Mouse (Mus musculus) embryonic facial prominence, embryonic 12.5 days (tissue): ENCODE measurements around the gene Dock2. TPM values are rescaled to one million over a fixed set of nuclear protein-coding genes. Genes with fewer than 3 reads are reported as not detected.

Experiments used
- ATAC-seq: fragments of 200-750 bp; cut with Nextera tagmentation; 2 replicates; pipeline ENCODE4 v1.8.0; 2017; ENCODE audit not compliant: insufficient number of reproducible peaks, insufficient read depth, low FRiP score, low TSS enrichment
- H3K27ac ChIP-seq: fragments of 300-500 bp; sonication (generic); 2 replicates; pipeline ENCODE4 v1.5.1; 2016; ENCODE audit warnings: mild to moderate bottlenecking
- H3K27me3 ChIP-seq: fragments of 300-500 bp; sonication (generic); 2 replicates; pipeline ENCODE4 v1.6.1; 2016; ENCODE audit warnings: mild to moderate bottlenecking, moderate library complexity
- H3K36me3 ChIP-seq: fragments of 300-500 bp; sonication (generic); 2 replicates; pipeline ENCODE4 v1.6.1; 2016; ENCODE audit warnings: mild to moderate bottlenecking
- H3K4me1 ChIP-seq: fragments of 300-500 bp; sonication (generic); 2 replicates; pipeline ENCODE4 v1.6.1; 2016
- H3K4me2 ChIP-seq: fragments of 300-500 bp; sonication (generic); replicated peaks from 2 replicates; pipeline ENCODE4 v1.6.1; 2016; ENCODE audit warnings: mild to moderate bottlenecking, moderate library complexity
- H3K4me3 ChIP-seq: fragments of 300-500 bp; sonication (generic); 2 replicates; pipeline ENCODE4 v1.5.1; 2016; ENCODE audit warnings: mild to moderate bottlenecking
- H3K9ac ChIP-seq: fragments of 300-500 bp; sonication (generic); 2 replicates; pipeline ENCODE4 v1.6.1; 2016; ENCODE audit warnings: mild to moderate bottlenecking, moderate library complexity
- H3K9me3 ChIP-seq: fragments of 300-500 bp; sonication (generic); 2 replicates; pipeline ENCODE4 v1.6.1; 2016; ENCODE audit warnings: mild to moderate bottlenecking, moderate library complexity
- WGBS: fragments of 180-500 bp; shearing (Covaris S2); methylation state at CpG from one replicate; pipeline ENCODE4 v1.1.7; 2016; 5-methylcytosine and 5-hydroxymethylcytosine counted together
- polyA plus RNA-seq: library from polyadenylated mRNA; unstranded; fragments of >200 nt; fragmentation: Nextera tagmentation; extraction: Ambion mirVana; gene quantifications from 2 replicates; pipeline ENCODE4 v1.2.1, GENCODE M21; 2016

Dock2 gene
- polyA plus RNA-seq, 1 experiment from 2014 or later = 0.91 TPM

- H3K9me3 ChIP-seq = no peaks in the 10 kb centered on the region
- H3K4me2 ChIP-seq = no peak overlapping the region
- H3K4me1 ChIP-seq = no peaks in the 10 kb centered on the region
- H3K27me3 ChIP-seq = no peaks in the 10 kb centered on the region
- H3K9ac ChIP-seq = no peak overlapping the region
- H3K36me3 ChIP-seq = no peaks in the 10 kb centered on the region
- 51% methylated on average over 1 of the region's 1 CpGs for WGBS
- no peak overlapping the region for H3K27ac ChIP-seq
- no peak for ATAC-seq
- no peak overlapping the region for H3K4me3 ChIP-seq
These were observed 398.5 kb downstream of the Dock2 start for GRCm38 (mm10) chr11:34385001-34385688.

- Histone ChIP-seq H3K9ac (no peak overlapping the region), H3K27ac (no peak overlapping the region), H3K4me1 (no peaks in the 10 kb centered on the region), H3K4me2 (no peak overlapping the region), H3K36me3 (no peaks in the 10 kb centered on the region), H3K27me3 (no peaks in the 10 kb centered on the region), H3K4me3 (no peak overlapping the region), H3K9me3 (no peaks in the 10 kb centered on the region)
- no peak for ATAC-seq
- 71% methylated on average over 4 of the region's 4 CpGs for WGBS
These were observed 399.5 kb downstream of the Dock2 start for GRCm38 (mm10) chr11:34384178-34384577.

GRCm38 (mm10) chr11:34383501-34383900, 400.2 kb downstream of the Dock2 start:
- H3K27ac ChIP-seq = no peak overlapping the region
- H3K4me2 ChIP-seq = no peak overlapping the region
- ATAC-seq = no peak
- no peaks in the 10 kb centered on the region for H3K4me1 ChIP-seq
- 88% methylated on average over 3 of the region's 3 CpGs for WGBS
- no peaks in the 10 kb centered on the region for H3K9me3 ChIP-seq
- H3K27me3 ChIP-seq = no peaks in the 10 kb centered on the region
- H3K36me3 ChIP-seq = no peaks in the 10 kb centered on the region
- no peak overlapping the region for H3K9ac ChIP-seq
- H3K4me3 ChIP-seq = no peak overlapping the region

- H3K27me3 ChIP-seq = no peaks in the 10 kb centered on the region
- ATAC-seq = no peak
- 83% methylated on average over 6 of the region's 6 CpGs for WGBS
- no peak overlapping the region for H3K4me3 ChIP-seq
- no peak overlapping the region for H3K27ac ChIP-seq
- H3K9ac ChIP-seq = no peak overlapping the region
- H3K9me3 ChIP-seq = no peaks in the 10 kb centered on the region
- H3K36me3 ChIP-seq = no peaks in the 10 kb centered on the region
- no peaks in the 10 kb centered on the region for H3K4me1 ChIP-seq
- H3K4me2 ChIP-seq = no peak overlapping the region
These were observed 406.0 kb downstream of the Dock2 start for GRCm38 (mm10) chr11:34377649-34378048.

GRCm38 (mm10) chr11:34375557-34375956, 408.1 kb downstream of the Dock2 start:
- no peak for ATAC-seq
- no peak overlapping the region for H3K4me3 ChIP-seq
- no peak overlapping the region for H3K9ac ChIP-seq
- H3K27ac ChIP-seq = no peak overlapping the region
- no peaks in the 10 kb centered on the region for H3K36me3 ChIP-seq
- no peak overlapping the region for H3K4me2 ChIP-seq
- H3K9me3 ChIP-seq = no peaks in the 10 kb centered on the region
- H3K27me3 ChIP-seq = no peaks in the 10 kb centered on the region
- H3K4me1 ChIP-seq = no peaks in the 10 kb centered on the region
- 62% methylated on average over 1 of the region's 1 CpGs for WGBS

GRCm38 (mm10) chr11:34372224-34372623, 411.5 kb downstream of the Dock2 start:
- no peak overlapping the region for H3K27ac ChIP-seq
- H3K4me3 ChIP-seq = no peak overlapping the region
- no peaks in the 10 kb centered on the region for H3K9me3 ChIP-seq
- H3K36me3 ChIP-seq = no peaks in the 10 kb centered on the region
- no peak for ATAC-seq
- no peaks in the 10 kb centered on the region for H3K27me3 ChIP-seq
- no peak overlapping the region for H3K9ac ChIP-seq
- H3K4me2 ChIP-seq = no peak overlapping the region
- 82% methylated on average over 4 of the region's 4 CpGs for WGBS
- no peaks in the 10 kb centered on the region for H3K4me1 ChIP-seq

GRCm38 (mm10) chr11:34356109-34356508, 427.6 kb downstream of the Dock2 start:
- H3K27me3 ChIP-seq = no peaks in the 10 kb centered on the region
- ATAC-seq = no peak
- H3K36me3 ChIP-seq = no peaks in the 10 kb centered on the region
- H3K9ac ChIP-seq = no peak overlapping the region
- no peak overlapping the region for H3K4me2 ChIP-seq
- H3K27ac ChIP-seq = no peak overlapping the region
- H3K4me1 ChIP-seq = no peaks in the 10 kb centered on the region
- no peak overlapping the region for H3K4me3 ChIP-seq
- no peaks in the 10 kb centered on the region for H3K9me3 ChIP-seq
- 51% methylated on average over 2 of the region's 2 CpGs for WGBS

GRCm38 (mm10) chr11:34355406-34355805, 428.3 kb downstream of the Dock2 start:
- no peaks in the 10 kb centered on the region for H3K4me1 ChIP-seq
- H3K4me3 ChIP-seq = no peak overlapping the region
- 73% methylated on average over 12 of the region's 12 CpGs for WGBS
- no peaks in the 10 kb centered on the region for H3K27me3 ChIP-seq
- no peak overlapping the region for H3K27ac ChIP-seq
- ATAC-seq = no peak
- H3K36me3 ChIP-seq = no peaks in the 10 kb centered on the region
- H3K9me3 ChIP-seq = no peaks in the 10 kb centered on the region
- H3K9ac ChIP-seq = no peak overlapping the region
- no peak overlapping the region for H3K4me2 ChIP-seq

GRCm38 (mm10) chr11:34349453-34350056, 434.1 kb downstream of the Dock2 start:
- ATAC-seq = no peak
- Histone ChIP-seq H3K36me3 (no peaks in the 10 kb centered on the region), H3K27me3 (no peaks in the 10 kb centered on the region), H3K4me1 (peaks cover 7% of the 10 kb centered on the region; the same call in 1 of the 2 replicates), H3K27ac (no peak overlapping the region), H3K9me3 (no peaks in the 10 kb centered on the region), H3K4me3 (no peak overlapping the region), H3K9ac (no peak overlapping the region), H3K4me2 (no peak overlapping the region)
- WGBS = 81% methylated on average over 10 of the region's 10 CpGs

- WGBS = 29% methylated on average over 4 of the region's 4 CpGs
- ATAC-seq = no peak
- H3K27ac ChIP-seq = peak overlapping the region; percentile 60
These were observed 435.3 kb downstream of the Dock2 start for GRCm38 (mm10) chr11:34348287-34348918.

GRCm38 (mm10) chr11:34344310-34344709, 439.4 kb downstream of the Dock2 start:
- H3K4me3 ChIP-seq = no peak overlapping the region
- peak; percentile 45; the same call in 1 of the 2 replicates for ATAC-seq
- no peak overlapping the region for H3K4me2 ChIP-seq
- 42% methylated on average over 5 of the region's 5 CpGs for WGBS
- H3K9ac ChIP-seq = no peak overlapping the region; the same call in 1 of the 2 replicates
- no peaks in the 10 kb centered on the region for H3K9me3 ChIP-seq
- no peaks in the 10 kb centered on the region for H3K36me3 ChIP-seq
- 0 out of 2 replicates have a peak overlapping the region, but pooled peaks have one; percentile 17 for H3K27ac ChIP-seq
- peaks cover 23% of the 10 kb centered on the region; the same call in 1 of the 2 replicates for H3K4me1 ChIP-seq
- no peaks in the 10 kb centered on the region for H3K27me3 ChIP-seq

More at GRCm38 (mm10) chr11:34348287-34348918, 435.3 kb downstream of the Dock2 start:
- no peak overlapping the region for H3K9ac ChIP-seq
- H3K4me1 ChIP-seq = peaks cover 13% of the 10 kb centered on the region; the same call in 1 of the 2 replicates
- no peaks in the 10 kb centered on the region for H3K9me3 ChIP-seq
- no peaks in the 10 kb centered on the region for H3K36me3 ChIP-seq
- H3K4me3 ChIP-seq = no peak overlapping the region
- no peaks in the 10 kb centered on the region for H3K27me3 ChIP-seq
- H3K4me2 ChIP-seq = no peak overlapping the region
